Mouse (Mus musculus) megakaryocyte, adult 5-6 weeks (primary cell): Measurements from ENCODE around the gene Vps26a. TPM values are rescaled to one million over a fixed set of nuclear protein-coding genes. Genes with fewer than 3 reads are reported as not detected.
"Not testable (repeated sequence)": the region's sequence is repeated elsewhere in the genome, so short reads cannot be mapped to it uniquely, and the experiment has no call there.

Experiments
- ATAC-seq: 2 replicates; pipeline ENCODE4 v1.8.0; 2016; ENCODE audit warnings: mild to moderate bottlenecking, inconsistent platforms; ENCODE audit not compliant: poor library complexity, severe bottlenecking
- total RNA-seq, 2 experiments: library from RNA; stranded (forward) in 1 of 2; stranded (reverse) in 1 of 2; fragments of 153-499, 151-499 nt in 1 of 2; fragments of 221-1000, 200-1000 nt in 1 of 2; gene quantifications; 2 replicates each; pipeline versions ENCODE4 v1.2.3 to v1.2.4; 2015 to 2017

The Vps26a gene
- total RNA-seq, 2 experiments from 2014 or later = 101 to 146 TPM

GRCm38 (mm10) chr10:62501951-62502350 lies 15.3 kb upstream of the Vps26a start:
- no peak for ATAC-seq

- ATAC-seq = no peak
Observed at GRCm38 (mm10) chr10:62500916-62501615, 14.5 kb upstream of the Vps26a start.

- peak; percentile 65 for ATAC-seq
Observed at GRCm38 (mm10) chr10:62500088-62500915, 13.7 kb upstream of the Vps26a start.

GRCm38 (mm10) chr10:62491681-62492080 lies 5.1 kb upstream of the Vps26a start:
- peak; percentile 36 for ATAC-seq

DNA sequence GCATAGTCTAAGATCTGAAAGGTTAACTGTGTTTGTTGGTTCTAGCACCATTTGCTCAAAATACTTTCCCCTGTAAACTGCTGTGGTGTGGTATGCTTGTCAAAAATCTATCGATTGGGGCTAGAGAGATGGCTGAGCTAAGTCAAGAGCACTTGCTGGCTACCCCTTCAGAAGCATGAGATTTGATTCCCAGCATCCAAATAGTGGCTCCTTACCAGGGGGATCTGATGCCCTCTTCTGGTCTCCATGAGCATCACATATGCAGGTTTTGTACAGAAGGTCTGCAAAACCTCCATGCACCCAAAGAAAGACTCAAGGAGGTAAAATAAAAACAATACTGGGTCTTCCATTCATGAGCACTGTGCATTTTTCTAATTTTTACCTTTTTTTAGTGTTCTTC lies 1.7 kb upstream of the Vps26a start:
- ATAC-seq = no peak

- peak; percentile 10 for ATAC-seq
Observed at GRCm38 (mm10) chr10:62485878-62486582, 575 bp downstream of the Vps26a start.

DNA sequence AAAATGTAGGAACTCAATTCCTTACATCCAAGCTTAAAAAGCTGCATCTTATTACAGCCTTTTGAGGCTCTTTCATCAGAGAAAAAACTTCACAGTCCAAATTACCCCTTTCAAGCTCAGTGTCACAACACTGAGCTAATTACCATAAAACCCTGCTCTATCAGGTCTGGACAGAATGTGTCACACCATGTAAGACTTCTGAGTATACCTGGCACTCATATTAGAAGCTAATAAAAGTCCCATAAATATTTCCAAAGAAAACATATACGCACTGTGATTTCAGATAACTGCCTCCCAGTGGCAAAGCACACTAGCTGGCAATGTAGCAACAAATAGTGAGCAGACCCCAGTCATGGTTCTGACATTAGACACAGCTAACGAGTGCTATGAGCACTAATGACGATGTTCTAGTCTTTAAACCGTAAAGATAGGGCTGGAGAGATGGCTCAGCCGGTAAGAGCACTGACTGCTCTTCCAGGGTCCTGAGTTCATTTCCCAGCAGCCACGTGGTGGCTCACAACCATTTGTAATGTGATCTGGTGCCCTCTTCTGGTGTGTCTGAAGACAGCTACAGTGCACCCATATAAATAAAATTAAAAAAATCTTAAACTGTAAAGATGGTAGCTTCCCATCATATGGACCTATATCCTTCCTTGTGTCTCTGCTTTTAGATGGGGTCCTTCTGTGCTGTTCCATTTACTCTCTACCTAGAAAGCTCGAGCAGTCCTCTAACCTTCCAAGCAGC lies 5.3 kb downstream of the Vps26a start:
- no peak for ATAC-seq

- ATAC-seq = no peak
Observed at GRCm38 (mm10) chr10:62476980-62477379, 9.6 kb downstream of the Vps26a start.

DNA sequence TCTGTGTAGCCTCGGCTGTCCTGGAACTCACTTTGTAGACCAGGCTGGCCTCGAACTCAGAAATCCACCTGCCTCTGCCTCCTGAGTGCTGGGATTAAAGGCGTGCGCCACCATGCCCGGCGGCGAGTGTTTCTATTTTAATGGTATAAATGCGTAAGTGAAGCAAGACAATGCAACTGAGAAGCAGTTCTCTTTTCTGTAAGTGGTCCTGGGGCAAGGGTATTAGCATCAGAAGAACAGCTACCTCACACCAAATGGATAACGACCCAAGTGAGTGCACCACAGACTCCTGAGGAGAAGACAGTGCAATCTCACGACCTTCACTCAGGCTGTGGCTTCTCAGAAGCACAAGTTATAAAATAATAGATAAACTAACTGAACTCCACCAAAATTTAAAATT lies 11.7 kb downstream of the Vps26a start:
- no peak for ATAC-seq

- no peak for ATAC-seq
Observed at GRCm38 (mm10) chr10:62471105-62471504, 15.5 kb downstream of the Vps26a start.

DNA sequence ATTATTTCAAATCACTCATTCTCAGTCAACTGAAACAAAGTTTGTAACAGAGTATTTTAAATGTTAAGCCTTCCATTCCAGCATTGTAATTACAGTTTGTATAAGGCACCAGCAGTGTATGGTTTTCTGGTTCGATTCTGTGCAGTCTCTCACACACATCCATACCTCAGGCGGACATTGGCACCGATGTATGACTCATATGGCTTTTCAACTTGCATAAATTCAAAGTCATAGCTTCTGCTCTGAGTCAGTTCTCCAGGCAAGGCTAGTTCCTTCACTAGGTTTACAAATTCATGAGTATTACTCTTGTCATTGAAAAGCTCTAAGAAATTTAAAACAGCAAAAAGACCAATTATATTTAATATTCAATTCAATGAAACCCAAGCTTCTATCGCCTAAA lies 16.9 kb downstream of the Vps26a start:
- ATAC-seq = no peak

DNA sequence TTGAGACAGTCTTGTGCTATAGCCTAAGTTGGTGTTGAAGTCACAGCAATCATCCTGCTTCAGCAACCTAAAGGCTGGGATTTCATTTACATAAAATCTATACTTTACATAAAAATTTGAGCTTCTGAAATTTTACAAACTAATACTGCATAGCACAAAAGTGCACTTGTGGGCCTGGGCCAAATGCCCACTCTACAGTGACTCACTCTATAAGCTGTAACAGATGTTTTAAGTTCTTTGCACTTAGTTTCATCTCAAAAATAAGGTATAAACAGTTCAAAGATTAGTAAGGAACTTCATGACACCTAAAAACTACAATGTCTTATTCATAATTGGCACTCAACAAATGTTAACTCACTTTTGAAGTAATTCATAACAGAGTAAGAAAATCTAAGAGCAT lies 25.3 kb downstream of the Vps26a start:
- no peak for ATAC-seq

- ATAC-seq = not testable (repeated sequence)
Observed at GRCm38 (mm10) chr10:62452001-62452400, 34.6 kb downstream of the Vps26a start.

DNA sequence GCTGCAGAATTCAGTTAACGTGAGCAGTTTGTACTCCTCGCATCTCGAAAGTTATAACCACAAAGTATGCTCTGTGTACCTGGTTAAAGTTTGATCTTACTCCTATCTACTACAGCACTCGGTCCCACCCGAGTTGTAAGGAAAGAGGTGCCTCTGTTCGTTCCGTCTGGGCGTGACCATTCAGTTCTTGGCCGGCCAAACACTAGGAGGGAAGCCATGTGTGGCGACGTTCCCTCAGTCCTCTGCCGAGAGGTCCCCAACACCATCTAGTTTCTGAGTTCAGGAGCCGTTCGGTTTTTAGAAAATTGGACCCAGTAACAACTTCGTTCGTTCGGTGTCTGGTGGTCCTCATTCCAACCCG lies 36.3 kb downstream of the Vps26a start:
- ATAC-seq = no peak

DNA sequence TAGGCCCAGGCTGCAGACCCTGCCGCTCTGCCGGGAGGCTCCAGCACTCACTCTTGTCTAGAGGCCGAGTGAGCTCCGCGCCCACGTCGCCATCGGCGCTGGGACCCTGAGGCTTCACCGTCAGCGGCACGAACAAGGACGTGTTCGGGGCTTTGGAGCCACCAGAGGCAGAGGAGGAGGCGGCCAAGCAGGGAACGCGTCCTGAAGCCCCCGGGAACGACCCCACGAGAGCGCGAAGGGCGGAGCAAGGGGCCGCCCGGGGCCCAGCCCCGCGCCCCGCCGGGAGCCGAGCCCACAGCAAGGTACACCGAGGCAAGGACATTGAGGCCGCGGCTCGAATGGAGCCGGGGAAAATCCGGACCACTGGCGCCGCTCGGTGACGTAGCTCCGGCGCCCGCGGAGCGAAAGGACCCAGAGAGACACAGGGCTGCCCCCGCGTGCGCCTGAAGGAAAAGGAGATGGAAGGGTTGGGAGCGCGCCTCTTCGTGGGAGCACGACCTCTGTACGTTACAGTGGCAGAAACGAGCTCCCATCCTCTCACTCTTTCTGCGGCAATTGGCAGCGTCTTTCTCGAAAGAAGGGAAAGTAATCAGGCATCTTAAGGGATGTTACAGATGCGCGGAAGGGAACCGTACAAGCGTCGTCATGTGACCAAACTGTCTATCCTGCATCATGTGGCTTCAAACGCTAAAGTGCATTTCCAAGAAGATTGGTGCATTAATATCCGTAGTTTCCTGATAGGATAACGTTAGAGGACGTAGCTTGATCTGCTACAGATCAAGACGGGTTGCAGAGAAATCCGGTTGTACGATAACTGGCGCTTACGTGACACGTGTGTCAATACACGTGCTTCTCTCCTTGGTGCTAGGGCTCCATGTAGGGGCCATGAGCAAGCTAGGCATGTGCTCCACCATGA lies 37.0 kb downstream of the Vps26a start, which contains the start of the genes 4930507D05Rik and Supv3l1:
TSS of gene 4930507D05Rik (plus strand) at position 126 of the 916 bp plus-strand sequence.
TSS of gene Supv3l1 (minus strand) at position 375 of the 916 bp plus-strand sequence.
- ATAC-seq = peak; percentile 95

DNA sequence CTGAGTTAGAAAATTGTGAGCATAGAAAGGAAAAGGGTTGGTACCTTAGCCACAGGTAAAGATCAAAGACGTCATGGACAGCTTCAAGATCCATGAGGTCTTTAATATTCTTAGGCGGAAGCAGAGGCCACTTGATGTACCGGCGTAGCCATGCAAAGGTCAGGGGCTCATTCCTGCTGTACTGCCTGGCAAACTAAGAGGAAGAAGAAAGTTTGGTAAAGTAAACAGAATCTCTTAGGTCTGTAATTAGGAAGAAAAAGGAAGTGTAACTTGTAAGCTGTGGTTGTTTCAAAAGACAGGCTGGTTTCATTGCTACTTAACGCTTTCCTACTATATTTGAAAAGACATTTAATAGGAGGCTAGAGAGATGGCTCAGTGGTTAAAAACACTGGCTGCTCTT lies 56.2 kb downstream of the Vps26a start:
- ATAC-seq = peak; percentile 80

GRCm38 (mm10) chr10:62425081-62425871 lies 61.3 kb downstream of the Vps26a start:
- ATAC-seq = no peak

DNA sequence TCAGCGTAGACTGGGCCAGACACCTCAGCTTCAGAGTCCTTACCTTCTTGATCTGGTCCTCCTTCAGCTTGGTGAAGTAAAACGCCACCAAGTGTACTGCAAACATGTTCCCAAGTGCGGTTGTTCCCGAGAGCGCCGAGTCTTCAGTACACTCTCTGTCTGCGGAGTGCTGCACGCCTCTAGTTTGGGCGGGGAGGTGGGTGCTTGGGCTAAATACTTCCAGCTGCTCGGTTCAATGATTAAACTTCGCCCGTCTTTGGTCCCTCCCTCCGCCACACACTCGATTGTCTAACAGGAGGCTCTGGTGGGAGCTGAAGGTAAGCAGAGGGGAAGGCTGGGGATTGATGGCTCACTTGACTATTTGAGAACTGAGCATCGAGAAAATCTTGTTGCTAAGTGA lies 64.3 kb downstream of the Vps26a start, which contains the start of gene Hkdc1:
TSS of gene Hkdc1 (minus strand) at position 237 of the 400 bp plus-strand sequence.
- no peak for ATAC-seq

DNA sequence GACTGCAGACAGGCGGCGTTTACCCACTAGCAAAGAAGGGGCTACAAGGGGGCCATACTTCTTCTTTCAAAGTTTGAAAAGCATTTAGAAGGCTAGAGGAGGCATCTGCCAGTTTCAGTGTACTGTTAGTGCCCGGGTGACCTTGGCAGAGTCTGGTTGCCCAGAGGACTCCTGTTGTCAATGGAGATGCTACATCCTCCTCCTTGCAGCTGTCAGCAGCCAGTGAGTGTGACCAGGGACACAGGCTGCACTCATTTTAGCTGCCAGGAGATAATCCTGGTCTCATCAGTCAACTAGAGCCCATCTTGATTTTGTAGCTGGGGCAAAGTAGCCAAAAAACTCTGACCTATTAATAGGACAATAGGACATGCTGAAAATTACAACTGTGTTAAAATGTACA lies 65.5 kb downstream of the Vps26a start:
- no peak for ATAC-seq
